Mouse (Mus musculus) myocyte (in vitro differentiated cells): ENCODE results near the gene Cep85l. TPM values are rescaled to one million over a fixed set of nuclear protein-coding genes. Genes with fewer than 3 reads are reported as not detected.

ENCODE experiments used
- H3K27me3 ChIP-seq: one replicate; pipeline ENCODE4 v1.6.1; 2011; ENCODE audit not compliant: control insufficient read depth, insufficient read depth, insufficient read length
- H3K36me3 ChIP-seq: one replicate; pipeline ENCODE4 v1.6.1; 2011; ENCODE audit not compliant: control insufficient read depth, insufficient read depth
- H3K4me2 ChIP-seq: one replicate; pipeline ENCODE4 v1.6.1; 2011; ENCODE audit warnings: low read depth, control low read depth
- H3K4me3 ChIP-seq: one replicate; pipeline ENCODE4 v1.5.1; 2011; ENCODE audit warnings: mild to moderate bottlenecking, control low read depth, moderate library complexity
- H3K79me2 ChIP-seq: one replicate; pipeline ENCODE4 v1.6.1; 2011; ENCODE audit not compliant: control insufficient read depth, insufficient read depth
- H3ac ChIP-seq: one replicate; pipeline ENCODE4 v1.6.1; 2011; ENCODE audit not compliant: control insufficient read depth, insufficient read length
- CEBPB ChIP-seq: IDR thresholded peaks from 2 replicates; pipeline ENCODE4 v1.6.1; 2011; ENCODE audit warnings: mild to moderate bottlenecking, moderate library complexity; ENCODE audit not compliant: poor library complexity, insufficient read depth, severe bottlenecking
- E2F4 ChIP-seq: IDR thresholded peaks from one replicate; pipeline ENCODE4 v1.6.1; 2011; ENCODE audit warnings: mild to moderate bottlenecking, control low read depth, moderate library complexity; ENCODE audit not compliant: insufficient read depth
- MAX ChIP-seq: IDR thresholded peaks from one replicate; pipeline ENCODE4 v1.6.1; 2011; ENCODE audit warnings: low read depth, mild to moderate bottlenecking, control low read depth
- MYOD1 ChIP-seq, 3 experiments: IDR thresholded peaks; one replicate each; pipeline ENCODE4 v1.6.1; 2011; ENCODE audit warnings: control low read depth in 2 of 3, low read depth in 2 of 3, mild to moderate bottlenecking in 2 of 3, moderate library complexity in 1 of 3; ENCODE audit not compliant: insufficient read length in 2 of 3, control insufficient read depth in 1 of 3
- MYOG ChIP-seq, 3 experiments: IDR thresholded peaks; one replicate each; pipeline ENCODE4 v1.6.1; 2011; ENCODE audit warnings: control low read depth in 2 of 3, low read depth in 2 of 3, mild to moderate bottlenecking in 2 of 3; ENCODE audit not compliant: insufficient read length in 2 of 3, control insufficient read depth in 1 of 3, insufficient read depth in 1 of 3
- POLR2A ChIP-seq: IDR thresholded peaks from one replicate; pipeline ENCODE4 v1.6.1; 2011; ENCODE audit warnings: low read depth, mild to moderate bottlenecking, control low read depth, moderate library complexity; ENCODE audit not compliant: insufficient read length
- POLR2AphosphoS2 ChIP-seq: IDR thresholded peaks from one replicate; pipeline ENCODE4 v1.6.1; 2011; ENCODE audit warnings: low read depth, control low read depth; ENCODE audit not compliant: insufficient read length
- REST ChIP-seq: IDR thresholded peaks from one replicate; pipeline ENCODE4 v1.6.1; 2011; ENCODE audit warnings: mild to moderate bottlenecking, control low read depth, moderate library complexity; ENCODE audit not compliant: insufficient read depth, insufficient read length
- SRF ChIP-seq: IDR thresholded peaks from one replicate; pipeline ENCODE4 v1.6.1; 2011; ENCODE audit warnings: low read depth; ENCODE audit not compliant: control insufficient read depth, insufficient read length
- TCF12 ChIP-seq: IDR thresholded peaks from one replicate; pipeline ENCODE4 v1.6.1; 2011; ENCODE audit warnings: mild to moderate bottlenecking, control low read depth; ENCODE audit not compliant: poor library complexity, insufficient read depth, severe bottlenecking
- TCF3 ChIP-seq: IDR thresholded peaks from one replicate; pipeline ENCODE4 v1.6.1; 2011; ENCODE audit warnings: low read depth, control low read depth; ENCODE audit not compliant: insufficient read length
- USF1 ChIP-seq: IDR thresholded peaks from one replicate; pipeline ENCODE4 v1.6.1; 2011; ENCODE audit warnings: low read depth, mild to moderate bottlenecking, control low read depth, moderate library complexity
- polyA plus RNA-seq: library from polyadenylated mRNA; unstranded; fragments of >200 nt; fragmentation: generic; extraction: Trizol; gene quantifications from one replicate; pipeline ENCODE4 v1.2.1, GENCODE M21; 2012; ENCODE audit warnings: missing spikeins

Gene Cep85l
- polyA plus RNA-seq, 1 experiment: 0.72 TPM

DNA sequence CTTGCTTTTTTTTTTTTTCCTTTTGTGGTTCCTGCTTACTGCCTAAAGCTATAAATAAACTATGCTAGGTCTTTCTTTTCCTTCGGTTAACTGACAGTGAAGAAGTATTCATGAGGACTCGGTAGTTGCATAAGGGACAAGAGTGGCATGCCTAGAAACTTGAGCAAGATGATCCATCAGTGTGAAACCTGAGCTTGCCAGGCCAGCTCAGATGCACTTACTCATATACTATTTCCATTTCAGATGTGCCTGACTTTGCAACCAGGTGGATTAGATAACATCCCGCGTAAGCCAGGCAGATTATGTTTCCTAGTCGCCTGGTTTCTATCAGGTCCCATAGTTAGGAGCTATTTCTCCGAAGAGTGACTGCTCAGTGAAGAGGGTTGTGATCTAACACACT is 41.9 kb upstream of the Cep85l start:
- H3K4me3 ChIP-seq: no peak overlapping the region
- H3K4me2 ChIP-seq: peak overlapping the region; percentile 46
- H3ac ChIP-seq: no peak overlapping the region
- H3K27me3 ChIP-seq: no peaks in the 10 kb centered on the region
- TF ChIP-seq POLR2A (no peak), TCF3 (no peak), TCF12 (no peak), SRF (no peak), E2F4 (no peak), POLR2AphosphoS2 (no peak), USF1 (no peak), MYOG (IDR thresholded peaks at IDR 0.05; ENCODE audit: control insufficient read depth in 1 of 3, insufficient read depth in 1 of 3, insufficient read length in 2 of 3, low read depth in 2 of 3) (no peak), REST (no peak), MYOD1 (IDR thresholded peaks at IDR 0.05; ENCODE audit: control insufficient read depth in 1 of 3, insufficient read length in 2 of 3, low read depth in 2 of 3) (no peak), CEBPB (no peak), MAX (no peak)
- no peaks in the 10 kb centered on the region for H3K36me3 ChIP-seq
- no peaks in the 10 kb centered on the region for H3K79me2 ChIP-seq

DNA sequence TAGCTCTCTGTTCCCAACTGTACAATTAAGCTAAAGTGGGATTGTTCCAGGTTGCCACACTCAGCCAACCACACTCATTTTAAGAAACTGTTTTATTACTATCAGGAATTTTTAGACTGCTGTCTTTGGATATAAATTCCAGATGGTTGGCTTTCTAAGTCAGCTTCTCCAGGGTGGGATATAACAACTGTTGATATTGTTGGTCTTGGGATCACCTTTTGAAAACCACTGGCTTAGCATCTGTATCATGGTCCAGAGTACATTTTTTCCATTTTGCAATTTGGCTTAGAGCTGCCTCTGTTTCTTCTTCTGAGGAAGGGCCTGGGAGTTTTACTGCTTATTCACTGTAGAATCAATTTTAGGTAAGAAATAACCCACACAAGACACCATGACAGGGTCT is 40.3 kb upstream of the Cep85l start:
- Histone ChIP-seq H3K36me3 (no peaks in the 10 kb centered on the region), H3ac (no peak overlapping the region)

DNA sequence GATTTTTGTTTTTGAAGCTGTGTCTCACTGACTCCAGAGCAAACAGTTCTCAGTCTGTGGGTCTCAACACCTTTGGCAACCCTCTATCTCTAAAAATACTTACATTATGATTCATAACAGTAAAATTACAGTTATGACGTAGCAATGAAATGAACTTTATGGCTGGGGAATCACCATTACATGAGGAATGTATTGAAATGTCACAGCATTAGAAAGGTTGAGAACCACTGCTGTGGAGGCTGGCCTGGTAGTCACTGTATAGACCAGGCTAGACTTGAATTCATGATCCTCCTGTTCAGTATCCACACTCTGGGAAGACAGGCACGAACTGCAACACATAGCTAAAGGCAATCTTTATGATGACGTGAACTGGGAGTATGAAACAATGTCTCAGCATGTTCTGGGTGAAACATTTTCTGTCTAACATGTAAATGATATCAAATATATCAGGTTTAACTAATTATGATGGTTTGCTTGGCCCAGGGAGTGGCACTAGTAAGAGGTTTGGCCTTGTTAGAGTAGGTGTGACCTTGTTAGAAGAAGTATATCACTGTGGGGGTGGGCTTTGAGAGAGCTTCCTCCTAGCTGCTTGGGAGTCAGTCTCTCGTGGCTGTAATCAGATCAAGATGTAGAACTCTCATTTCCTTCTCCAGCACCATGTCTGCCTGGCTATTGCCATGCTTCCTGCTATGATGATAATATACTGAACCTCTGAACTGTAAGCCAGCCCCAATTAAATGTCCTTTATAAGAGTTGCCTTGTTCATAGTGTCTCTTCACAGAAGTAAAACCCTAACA is 39.6 kb upstream of the Cep85l start:
- H3K4me3 ChIP-seq: no peak overlapping the region
- no peak for TF ChIP-seq MYOD1 (IDR thresholded peaks at IDR 0.05; ENCODE audit: control insufficient read depth in 1 of 3, insufficient read length in 2 of 3, low read depth in 2 of 3)
- no peak for TF ChIP-seq CEBPB
- TF ChIP-seq MYOG (IDR thresholded peaks at IDR 0.05; ENCODE audit: control insufficient read depth in 1 of 3, insufficient read depth in 1 of 3, insufficient read length in 2 of 3, low read depth in 2 of 3): no peak
- TF ChIP-seq TCF12: no peak
- no peak for TF ChIP-seq TCF3
- no peak for TF ChIP-seq USF1
- no peak for TF ChIP-seq E2F4
- TF ChIP-seq REST: no peak
- TF ChIP-seq POLR2AphosphoS2: no peak
- no peak for TF ChIP-seq SRF
- TF ChIP-seq POLR2A: no peak
- no peak for TF ChIP-seq MAX
- no peak overlapping the region for H3K4me2 ChIP-seq
- no peaks in the 10 kb centered on the region for H3K79me2 ChIP-seq
- no peak overlapping the region for H3ac ChIP-seq
- H3K36me3 ChIP-seq: no peaks in the 10 kb centered on the region
- no peaks in the 10 kb centered on the region for H3K27me3 ChIP-seq

More for the DNA sequence above, 40.3 kb upstream of the Cep85l start:
- Histone ChIP-seq H3K27me3 (no peaks in the 10 kb centered on the region), H3K4me2 (no peak overlapping the region), H3K79me2 (no peaks in the 10 kb centered on the region), H3K4me3 (no peak overlapping the region)
- no peak for TF ChIP-seq MYOG (IDR thresholded peaks at IDR 0.05; ENCODE audit: control insufficient read depth in 1 of 3, insufficient read depth in 1 of 3, insufficient read length in 2 of 3, low read depth in 2 of 3)
- TF ChIP-seq POLR2A: no peak
- no peak for TF ChIP-seq MAX
- no peak for TF ChIP-seq TCF3
- no peak for TF ChIP-seq TCF12
- no peak for TF ChIP-seq CEBPB
- TF ChIP-seq SRF: no peak
- no peak for TF ChIP-seq E2F4
- TF ChIP-seq USF1: no peak
- no peak for TF ChIP-seq MYOD1 (IDR thresholded peaks at IDR 0.05; ENCODE audit: control insufficient read depth in 1 of 3, insufficient read length in 2 of 3, low read depth in 2 of 3)
- no peak for TF ChIP-seq POLR2AphosphoS2
- TF ChIP-seq REST: no peak

DNA sequence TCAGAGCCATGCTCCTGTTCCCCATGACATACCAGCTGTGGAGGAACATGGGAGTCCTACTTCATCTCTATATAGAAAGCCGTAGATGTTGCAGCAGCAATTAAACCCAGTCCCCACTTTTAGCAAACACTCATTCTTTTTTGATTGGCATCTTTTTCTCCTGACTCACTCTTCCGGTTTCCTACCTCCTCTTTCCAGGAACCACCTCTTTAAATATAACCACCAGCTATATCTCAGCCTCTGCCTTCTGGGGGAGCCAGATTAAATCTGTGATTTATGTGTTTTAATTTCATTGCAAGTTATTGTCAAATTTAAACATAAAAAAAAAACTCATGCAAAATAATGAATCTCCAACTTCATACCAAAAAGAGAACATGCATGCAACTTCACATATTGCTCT is 37.3 kb upstream of the Cep85l start:
- Histone ChIP-seq H3K4me3 (no peak overlapping the region), H3K36me3 (no peaks in the 10 kb centered on the region), H3K27me3 (no peaks in the 10 kb centered on the region), H3ac (no peak overlapping the region), H3K79me2 (no peaks in the 10 kb centered on the region), H3K4me2 (no peak overlapping the region)
- TF ChIP-seq MYOD1 (IDR thresholded peaks at IDR 0.05; ENCODE audit: control insufficient read depth in 1 of 3, insufficient read length in 2 of 3, low read depth in 2 of 3): no peak

DNA sequence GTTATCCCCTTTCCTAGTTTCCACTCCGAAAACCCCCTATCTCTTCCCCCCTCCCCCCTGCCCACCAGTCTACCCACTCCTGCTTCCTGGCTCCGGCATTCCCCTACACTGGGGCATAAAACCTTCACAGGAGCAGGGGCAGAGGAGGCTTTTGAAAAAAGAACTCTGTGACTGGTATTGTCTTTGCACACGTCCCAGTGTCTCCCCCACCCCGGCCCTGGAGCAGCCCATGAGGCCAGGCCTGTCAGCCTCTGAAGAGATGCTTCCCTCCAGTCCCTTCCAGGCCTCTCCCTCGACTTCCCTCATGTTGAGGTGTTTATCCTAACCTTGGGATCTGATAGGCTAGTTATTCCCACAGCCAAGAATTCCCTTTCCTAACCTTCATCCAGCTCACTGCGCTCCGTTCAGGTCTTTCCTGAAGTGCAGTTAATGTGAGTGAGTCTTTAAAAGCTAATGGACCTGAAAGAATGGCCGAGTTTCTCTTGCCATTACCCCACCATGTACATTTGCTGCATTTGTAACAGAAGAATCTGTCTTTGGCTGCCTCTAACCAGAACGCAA is 36.5 kb upstream of the Cep85l start:
- no peak overlapping the region for H3ac ChIP-seq
- H3K36me3 ChIP-seq: no peaks in the 10 kb centered on the region
- no peak for TF ChIP-seq MYOG (IDR thresholded peaks at IDR 0.05; ENCODE audit: control insufficient read depth in 1 of 3, insufficient read depth in 1 of 3, insufficient read length in 2 of 3, low read depth in 2 of 3)
- TF ChIP-seq TCF12: no peak
- H3K27me3 ChIP-seq: no peaks in the 10 kb centered on the region
- H3K4me3 ChIP-seq: no peak overlapping the region
- H3K4me2 ChIP-seq: no peak overlapping the region
- no peaks in the 10 kb centered on the region for H3K79me2 ChIP-seq
